Mouse (Mus musculus): ENCODE data around the gene Zfp763. TPM values are rescaled to one million over a fixed set of nuclear protein-coding genes. Genes with fewer than 3 reads are reported as not detected.

Gene Zfp763
- polyA plus RNA-seq, 1 experiment from 2014 or later = 13.8 TPM

DNA sequence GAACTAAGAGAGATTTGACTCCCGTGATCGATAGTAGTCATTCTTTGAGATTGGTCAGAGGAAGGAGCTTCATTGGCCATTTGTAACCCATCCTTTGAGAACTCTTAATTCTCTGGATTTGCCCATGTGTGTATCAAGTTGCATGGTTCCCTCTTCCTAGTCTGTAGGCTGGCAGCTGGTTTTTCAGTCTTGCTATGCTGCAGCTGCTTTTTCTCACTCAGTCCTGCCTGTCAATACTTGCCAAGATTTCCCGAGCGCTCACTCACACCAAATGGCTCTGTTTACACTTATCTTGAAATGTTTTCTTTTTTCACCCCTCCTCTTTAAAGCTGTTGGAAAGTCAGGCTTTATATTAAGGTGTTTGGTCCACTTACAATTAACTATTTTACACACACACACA lies 51.8 kb downstream of the Zfp763 start:
- Histone ChIP-seq H3K4me1 (no peaks in the 10 kb centered on the region), H3K4me2 (no peak overlapping the region), H3K9me3 (no peaks in the 10 kb centered on the region), H3K36me3 (peaks cover 30% of the 10 kb centered on the region), H3K27me3 (no peaks in the 10 kb centered on the region), H3K9ac (no peak overlapping the region), H3K27ac (no peak overlapping the region), H3K4me3 (no peak overlapping the region)
- ATAC-seq (ENCODE audit: insufficient number of reproducible peaks, low FRiP score, low TSS enrichment, low read depth) = no peak
- 80% methylated on average over 4 of the region's 4 CpGs for WGBS

Other genes with a start within 250 kb of the Zfp763 start
- 28.6 and 32.8 TPM in 2 replicates for gene Zfp871, start 245.1 kb downstream of the Zfp763 start, polyA plus RNA-seq (2015; fragmentation: Nextera tagmentation; extraction: Ambion mirVana)
- 2.4 and 3.2 TPM in 2 replicates for gene Zfp811, start 223.5 kb downstream of the Zfp763 start, polyA plus RNA-seq (2015; fragmentation: Nextera tagmentation; extraction: Ambion mirVana)
- gene Zfp799, start 203.1 kb downstream of the Zfp763 start, polyA plus RNA-seq (2015; fragmentation: Nextera tagmentation; extraction: Ambion mirVana) = 14.0 and 15.0 TPM in 2 replicates
- gene Zfp870, start 141.8 kb downstream of the Zfp763 start, polyA plus RNA-seq (2015; fragmentation: Nextera tagmentation; extraction: Ambion mirVana) = 7.5 and 8.5 TPM in 2 replicates
- gene Cyp4f14, start 116.1 kb downstream of the Zfp763 start, polyA plus RNA-seq (2015; fragmentation: Nextera tagmentation; extraction: Ambion mirVana) = not detected in 2 replicates
- 14.2 and 14.8 TPM in 2 replicates for gene Cyp4f13, start 86.0 kb downstream of the Zfp763 start, polyA plus RNA-seq (2015; fragmentation: Nextera tagmentation; extraction: Ambion mirVana)
- gene Zfp472, start 67.6 kb downstream of the Zfp763 start, polyA plus RNA-seq (2015; fragmentation: Nextera tagmentation; extraction: Ambion mirVana) = 10.5 and 11.6 TPM in 2 replicates
- 12.2 and 12.4 TPM in 2 replicates for gene Zfp952, start 40.3 kb downstream of the Zfp763 start, polyA plus RNA-seq (2015; fragmentation: Nextera tagmentation; extraction: Ambion mirVana)
- not detected in 2 replicates for gene 4921501E09Rik, start 34.7 kb upstream of the Zfp763 start, polyA plus RNA-seq (2015; fragmentation: Nextera tagmentation; extraction: Ambion mirVana)
- 9.8 and 10.0 TPM in 2 replicates for gene Zfp563, start 55.9 kb upstream of the Zfp763 start, polyA plus RNA-seq (2015; fragmentation: Nextera tagmentation; extraction: Ambion mirVana)
- gene Morc2b, start 106.3 kb upstream of the Zfp763 start, polyA plus RNA-seq (2015; fragmentation: Nextera tagmentation; extraction: Ambion mirVana) = 0.14 and 0.16 TPM in 2 replicates
- gene Olfr55, start 135.0 kb upstream of the Zfp763 start, polyA plus RNA-seq (2015; fragmentation: Nextera tagmentation; extraction: Ambion mirVana) = not detected in 2 replicates
- gene Olfr239, start 157.9 kb upstream of the Zfp763 start, polyA plus RNA-seq (2015; fragmentation: Nextera tagmentation; extraction: Ambion mirVana) = not detected in 2 replicates
- gene Olfr1564, start 188.3 kb upstream of the Zfp763 start, polyA plus RNA-seq (2015; fragmentation: Nextera tagmentation; extraction: Ambion mirVana) = not detected in 2 replicates
- gene Zfp955a, start 221.7 kb upstream of the Zfp763 start, polyA plus RNA-seq (2015; fragmentation: Nextera tagmentation; extraction: Ambion mirVana) = 16.9 and 18.4 TPM in 2 replicates
- 0.03 TPM in 1 of 2 replicates, not detected in the other for gene Olfr63, start 231.3 kb upstream of the Zfp763 start, polyA plus RNA-seq (2015; fragmentation: Nextera tagmentation; extraction: Ambion mirVana)